Mouse (Mus musculus) ES-E14 (cell line): ENCODE data around the gene Frmd5.

Experiments used
- CHD2 ChIP-seq: IDR thresholded peaks from 2 replicates; pipeline ENCODE4 v1.6.1; 2014; ENCODE audit warnings: mild to moderate bottlenecking, low read depth, low read length, inconsistent platforms
- HCFC1 ChIP-seq: IDR thresholded peaks from 2 replicates; pipeline ENCODE4 v1.6.1; 2012; ENCODE audit warnings: low read length, inconsistent platforms, borderline replicate concordance; ENCODE audit not compliant: insufficient read depth
- MAFK ChIP-seq: IDR thresholded peaks from 2 replicates; pipeline ENCODE4 v1.6.1; 2014; ENCODE audit warnings: mild to moderate bottlenecking, low read depth, low read length, inconsistent platforms; ENCODE audit not compliant: insufficient read depth
- ZC3H11A ChIP-seq: IDR thresholded peaks from 2 replicates; pipeline ENCODE4 v1.6.1; 2012; ENCODE audit warnings: low read depth, mild to moderate bottlenecking, inconsistent platforms, low read length, borderline replicate concordance
- ZNF384 ChIP-seq: IDR thresholded peaks from 2 replicates; pipeline ENCODE4 v1.6.1; 2012; ENCODE audit warnings: low read depth, low read length, inconsistent platforms

DNA sequence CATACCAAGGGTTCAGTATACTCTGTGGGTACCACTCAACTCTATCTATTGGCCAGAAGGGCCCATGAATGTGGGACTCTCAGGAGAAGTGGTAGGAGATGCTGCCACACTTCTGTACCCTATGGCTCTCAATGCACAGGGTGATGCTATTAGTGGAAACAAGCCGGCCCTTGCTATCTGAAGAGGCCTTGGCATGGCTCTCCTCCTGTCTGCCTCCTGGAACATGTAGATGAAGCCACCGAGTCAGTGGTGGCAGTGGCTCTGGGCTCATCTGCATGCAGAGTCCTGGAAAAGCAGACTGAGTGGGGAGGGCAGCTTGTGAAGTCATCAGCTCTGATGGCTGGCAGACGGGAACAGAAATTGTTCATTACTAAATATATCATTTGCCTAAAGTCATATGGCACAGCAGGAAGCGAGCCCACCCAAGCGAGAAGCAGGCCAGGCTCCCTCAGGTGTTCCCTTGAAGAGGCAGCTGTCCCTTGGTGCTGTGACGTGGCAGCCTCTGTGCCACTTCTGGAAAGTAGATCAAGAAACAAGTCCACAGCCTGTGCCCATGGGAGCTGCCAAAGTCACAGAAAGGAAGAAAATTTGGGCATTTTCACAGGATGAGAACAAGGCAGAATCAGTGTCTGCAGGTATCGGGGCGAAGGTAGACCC, 235.8 kb downstream of the Frmd5 start:
- TF ChIP-seq CHD2: no peak
- TF ChIP-seq HCFC1: no peak
- TF ChIP-seq ZNF384: no peak
- TF ChIP-seq ZC3H11A: no peak
- TF ChIP-seq MAFK: no peak
